Mouse (Mus musculus) neural tube, embryonic 14.5 days (tissue): ENCODE measurements around the gene Lamb3. TPM values are rescaled to one million over a fixed set of nuclear protein-coding genes. Genes with fewer than 3 reads are reported as not detected.

Source experiments
- ATAC-seq: fragments of 200-750 bp; cut with Nextera tagmentation; 2 replicates; pipeline ENCODE4 v1.8.0; 2017; ENCODE audit warnings: low read depth, mild to moderate bottlenecking, moderate TSS enrichment, moderate library complexity
- H3K27ac ChIP-seq: fragments of 300-500 bp; sonication (generic); 2 replicates; pipeline ENCODE4 v1.5.1; 2014; ENCODE audit warnings: low read depth, mild to moderate bottlenecking, control low read depth, low read length, moderate library complexity, mixed read lengths
- H3K27me3 ChIP-seq: fragments of 300-500 bp; sonication (generic); 2 replicates; pipeline ENCODE4 v1.6.1; 2014; ENCODE audit warnings: low read length; ENCODE audit not compliant: control insufficient read depth, insufficient read depth
- H3K36me3 ChIP-seq: fragments of 300-500 bp; sonication (generic); 2 replicates; pipeline ENCODE4 v1.6.1; 2014; ENCODE audit warnings: low read length, mixed read lengths; ENCODE audit not compliant: control insufficient read depth, insufficient read depth
- H3K4me1 ChIP-seq: fragments of 300-500 bp; sonication (generic); 2 replicates; pipeline ENCODE4 v1.6.1; 2014; ENCODE audit warnings: low read length; ENCODE audit not compliant: control insufficient read depth, insufficient read depth
- H3K4me2 ChIP-seq: fragments of 300-500 bp; sonication (generic); 2 replicates; pipeline ENCODE4 v1.6.1; 2014; ENCODE audit warnings: mild to moderate bottlenecking, low read depth, low read length, control low read depth
- H3K4me3 ChIP-seq: fragments of 300-500 bp; sonication (generic); 2 replicates; pipeline ENCODE4 v1.5.1; 2014; ENCODE audit warnings: low read depth, low read length, control low read depth, mixed read lengths
- H3K9ac ChIP-seq: fragments of 300-500 bp; sonication (generic); replicated peaks from 2 replicates; pipeline ENCODE4 v1.6.1; 2014; ENCODE audit warnings: low read depth, mild to moderate bottlenecking, control low read depth, low read length, mixed read lengths
- H3K9me3 ChIP-seq: fragments of 300-500 bp; sonication (generic); 2 replicates; pipeline ENCODE4 v1.6.1; 2016; ENCODE audit warnings: low read length; ENCODE audit not compliant: control insufficient read depth
- WGBS: fragments of 180-500 bp; shearing (Covaris S2); extraction: QIAGEN DNeasy Blood & Tissue Kit; methylation state at CpG from one replicate; pipeline ENCODE4 v1.1.7; 2014; 5-methylcytosine and 5-hydroxymethylcytosine counted together
- polyA plus RNA-seq: library from polyadenylated mRNA; unstranded; fragments of >200 nt; fragmentation: Nextera tagmentation; extraction: Ambion mirVana; gene quantifications from 2 replicates; pipeline ENCODE4 v1.2.1, GENCODE M21; 2014

Gene Lamb3
- polyA plus RNA-seq, 1 experiment from 2014 or later, result 0.23 TPM

GRCm38 (mm10) chr1:193197494-193198205 lies 9.8 kb upstream of the Lamb3 start:
- no peak for ATAC-seq
- WGBS, result 86% methylated on average over 18 of the region's 18 CpGs

GRCm38 (mm10) chr1:193198312-193198711 lies 9.2 kb upstream of the Lamb3 start:
- no peak overlapping the region for H3K9ac ChIP-seq
- 85% methylated on average over 2 of the region's 2 CpGs for WGBS
- no peak overlapping the region for H3K4me2 ChIP-seq
- no peaks in the 10 kb centered on the region for H3K27me3 ChIP-seq
- no peaks in the 10 kb centered on the region for H3K9me3 ChIP-seq
- no peaks in the 10 kb centered on the region for H3K36me3 ChIP-seq
- no peaks in the 10 kb centered on the region for H3K4me1 ChIP-seq
- H3K27ac ChIP-seq, result no peak overlapping the region
- ATAC-seq, result no peak
- H3K4me3 ChIP-seq, result no peak overlapping the region

More at GRCm38 (mm10) chr1:193197494-193198205, 9.8 kb upstream of the Lamb3 start:
- Histone ChIP-seq H3K9me3 (no peaks in the 10 kb centered on the region), H3K4me1 (no peaks in the 10 kb centered on the region), H3K9ac (no peak overlapping the region), H3K27ac (no peak overlapping the region), H3K27me3 (no peaks in the 10 kb centered on the region), H3K4me2 (no peak overlapping the region), H3K36me3 (no peaks in the 10 kb centered on the region), H3K4me3 (no peak overlapping the region)

- WGBS, result 79% methylated on average over 8 of the region's 8 CpGs
Measured at GRCm38 (mm10) chr1:193200640-193201382, 6.7 kb upstream of the Lamb3 start.

DNA sequence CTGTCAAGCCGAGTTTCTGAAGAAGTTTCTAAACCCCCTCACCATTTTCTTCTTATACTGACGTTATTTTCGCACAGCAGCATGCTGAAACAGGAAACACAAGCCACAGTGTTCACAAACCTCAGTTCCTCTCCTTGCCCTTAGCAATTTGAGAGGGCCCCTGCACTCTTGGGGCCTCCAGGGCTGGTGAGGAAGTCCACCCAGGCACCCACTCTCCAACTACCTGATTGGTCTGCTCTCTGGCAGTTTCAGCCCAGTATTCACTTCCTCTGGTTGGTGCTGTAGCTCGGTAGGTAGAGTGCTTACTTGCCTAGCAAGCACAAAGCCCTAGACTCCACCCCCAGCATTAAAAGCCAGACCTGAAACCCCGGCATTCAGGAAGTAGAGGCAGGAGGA lies 6.1 kb upstream of the Lamb3 start, which contains the start of gene Traf3ip3:
TSS of gene Traf3ip3 (minus strand) at position 321 of the 396 bp plus-strand sequence.
- no peaks in the 10 kb centered on the region for H3K27me3 ChIP-seq

More at GRCm38 (mm10) chr1:193200640-193201382, 6.7 kb upstream of the Lamb3 start:
- H3K27me3 ChIP-seq, result no peaks in the 10 kb centered on the region
- H3K9ac ChIP-seq, result no peak overlapping the region
- no peaks in the 10 kb centered on the region for H3K9me3 ChIP-seq
- no peak overlapping the region for H3K27ac ChIP-seq
- H3K4me1 ChIP-seq, result no peaks in the 10 kb centered on the region
- H3K4me2 ChIP-seq, result no peak overlapping the region
- no peaks in the 10 kb centered on the region for H3K36me3 ChIP-seq
- H3K4me3 ChIP-seq, result no peak overlapping the region
- ATAC-seq, result no peak

GRCm38 (mm10) chr1:193203821-193204220 lies 3.7 kb upstream of the Lamb3 start:
- Histone ChIP-seq H3K36me3 (no peaks in the 10 kb centered on the region), H3K27ac (no peak overlapping the region), H3K4me2 (no peak overlapping the region), H3K9me3 (no peaks in the 10 kb centered on the region), H3K4me1 (no peaks in the 10 kb centered on the region), H3K9ac (no peak overlapping the region), H3K27me3 (no peaks in the 10 kb centered on the region), H3K4me3 (no peak overlapping the region)
- no peak for ATAC-seq
- 72% methylated on average over 2 of the region's 2 CpGs for WGBS

More for the DNA sequence above, 6.1 kb upstream of the Lamb3 start, which contains the start of gene Traf3ip3:
- Histone ChIP-seq H3K36me3 (no peaks in the 10 kb centered on the region), H3K4me1 (no peaks in the 10 kb centered on the region), H3K9me3 (no peaks in the 10 kb centered on the region), H3K4me2 (no peak within 1 kb of the TSS), H3K9ac (no peak within 1 kb of the TSS), H3K27ac (no peak within 1 kb of the TSS), H3K4me3 (no peak within 1 kb of the TSS)
- WGBS, result 62% methylated on average over 5 of the region's 5 CpGs
- no peak for ATAC-seq

DNA sequence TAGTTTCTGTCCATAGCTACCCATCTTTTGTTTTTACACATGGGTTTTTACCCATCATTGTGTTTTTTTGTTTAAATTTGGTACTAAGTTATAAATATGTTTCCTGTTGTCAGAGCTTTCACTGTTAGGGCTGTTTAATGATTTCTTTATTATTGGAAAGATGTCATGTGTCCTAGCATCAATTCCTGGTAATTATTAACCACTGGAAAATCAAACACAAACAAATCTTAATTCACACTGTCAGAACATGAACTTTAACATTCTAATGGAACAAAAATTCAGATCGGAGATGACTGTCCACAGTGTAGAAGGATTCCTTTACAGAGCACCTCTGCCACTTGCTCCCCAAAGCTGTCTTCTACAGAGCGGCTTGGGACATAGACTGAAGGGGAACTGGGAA lies 2.1 kb upstream of the Lamb3 start:
- no peaks in the 10 kb centered on the region for H3K9me3 ChIP-seq
- H3K27ac ChIP-seq, result no peak overlapping the region
- no peaks in the 10 kb centered on the region for H3K4me1 ChIP-seq
- H3K36me3 ChIP-seq, result no peaks in the 10 kb centered on the region
- 96% methylated on average over 2 of the region's 2 CpGs for WGBS
- no peak overlapping the region for H3K4me2 ChIP-seq
- H3K4me3 ChIP-seq, result no peak overlapping the region
- H3K9ac ChIP-seq, result no peak overlapping the region
- no peak for ATAC-seq
- H3K27me3 ChIP-seq, result no peaks in the 10 kb centered on the region

DNA sequence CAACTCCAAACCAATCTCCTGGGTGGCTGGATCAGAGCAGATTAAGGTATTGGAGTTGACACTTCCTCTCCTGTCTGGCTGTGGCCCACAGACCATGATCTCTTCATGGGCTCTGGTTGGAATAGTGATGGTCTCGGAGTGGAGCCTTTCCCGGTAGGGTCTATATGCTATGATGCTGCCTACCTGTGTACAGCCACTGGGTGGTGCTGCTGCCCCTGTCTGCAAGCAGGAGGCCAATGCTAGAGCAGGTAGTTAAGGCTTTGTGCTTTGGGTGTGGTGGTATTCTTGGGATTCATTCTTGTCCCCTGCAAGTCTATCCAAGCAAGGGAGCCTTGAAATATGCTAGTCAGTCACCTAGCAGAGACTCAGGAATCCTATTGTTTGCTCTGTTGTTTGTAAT lies 679 bp downstream of the Lamb3 start:
- H3K27ac ChIP-seq, result no peak overlapping the region
- H3K4me3 ChIP-seq, result no peak overlapping the region
- H3K36me3 ChIP-seq, result no peaks in the 10 kb centered on the region
- no peaks in the 10 kb centered on the region for H3K4me1 ChIP-seq
- H3K9ac ChIP-seq, result no peak overlapping the region
- H3K27me3 ChIP-seq, result no peaks in the 10 kb centered on the region
- no peak for ATAC-seq
- WGBS, result 47% methylated on average over 2 of the region's 2 CpGs
- no peak overlapping the region for H3K4me2 ChIP-seq
- H3K9me3 ChIP-seq, result no peaks in the 10 kb centered on the region

DNA sequence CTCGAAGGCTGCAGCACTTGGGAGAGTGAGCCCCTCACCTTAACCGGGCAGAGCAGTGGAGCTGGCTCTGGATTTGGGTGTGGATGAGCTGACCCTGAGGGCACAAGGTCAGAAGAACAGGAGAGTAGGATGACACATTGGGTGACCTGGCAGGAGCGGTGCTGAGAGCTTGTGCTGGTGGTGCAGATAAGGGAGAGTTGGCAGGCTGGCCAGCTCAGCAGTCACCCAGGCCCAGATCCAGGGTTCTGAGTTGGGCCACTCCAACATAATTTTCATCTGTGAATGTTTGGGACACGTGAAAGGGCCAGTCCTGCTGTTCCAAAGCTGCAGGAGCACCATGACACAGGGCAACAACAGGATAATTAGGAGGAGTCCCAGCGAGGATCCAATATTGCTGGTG lies 3.9 kb downstream of the Lamb3 start:
- no peak overlapping the region for H3K4me2 ChIP-seq
- no peak overlapping the region for H3K9ac ChIP-seq

GRCm38 (mm10) chr1:193214053-193214452 lies 6.6 kb downstream of the Lamb3 start:
- no peaks in the 10 kb centered on the region for H3K36me3 ChIP-seq
- no peaks in the 10 kb centered on the region for H3K9me3 ChIP-seq
- H3K4me1 ChIP-seq, result no peaks in the 10 kb centered on the region
- no peak overlapping the region for H3K4me2 ChIP-seq
- H3K9ac ChIP-seq, result no peak overlapping the region
- WGBS, result 82% methylated on average over 5 of the region's 5 CpGs
- no peak overlapping the region for H3K27ac ChIP-seq
- H3K27me3 ChIP-seq, result no peaks in the 10 kb centered on the region
- H3K4me3 ChIP-seq, result no peak overlapping the region
- ATAC-seq, result no peak

More for the DNA sequence above, 3.9 kb downstream of the Lamb3 start:
- Histone ChIP-seq H3K36me3 (no peaks in the 10 kb centered on the region), H3K27ac (no peak overlapping the region), H3K27me3 (no peaks in the 10 kb centered on the region), H3K9me3 (no peaks in the 10 kb centered on the region), H3K4me3 (no peak overlapping the region), H3K4me1 (no peaks in the 10 kb centered on the region)
- WGBS, result 79% methylated on average over 5 of the region's 5 CpGs
- no peak for ATAC-seq
